Mouse (Mus musculus) olfactory bulb, adult 2 months (tissue): ENCODE results near the gene Hrk. TPM values are rescaled to one million over a fixed set of nuclear protein-coding genes. Genes with fewer than 3 reads are reported as not detected.

Experiments used
- H3K27ac ChIP-seq: fragments of 200-500 bp; 2 replicates; pipeline ENCODE4 v1.5.1; 2012; ENCODE audit warnings: low read depth, low read length; ENCODE audit not compliant: insufficient read depth
- H3K4me1 ChIP-seq: fragments of 200-500 bp; 2 replicates; pipeline ENCODE4 v1.6.1; 2012; ENCODE audit warnings: low read length; ENCODE audit not compliant: control insufficient read depth, insufficient read depth
- H3K4me3 ChIP-seq: fragments of 200-500 bp; 2 replicates; pipeline ENCODE4 v1.5.1; 2012; ENCODE audit warnings: mild to moderate bottlenecking, low read depth, low read length, moderate library complexity; ENCODE audit not compliant: insufficient read depth
- CTCF ChIP-seq: fragments of 200-500 bp; IDR thresholded peaks from 2 replicates; pipeline ENCODE4 v1.5.1; 2012; ENCODE audit warnings: low read depth, mild to moderate bottlenecking, low read length, moderate library complexity; ENCODE audit not compliant: insufficient read depth
- POLR2A ChIP-seq: fragments of 200-500 bp; IDR thresholded peaks from 2 replicates; pipeline ENCODE4 v1.6.1; 2012; ENCODE audit warnings: mild to moderate bottlenecking, low read depth, low read length, moderate library complexity; ENCODE audit not compliant: insufficient read depth
- WGBS: fragments of 180-500 bp; shearing (Covaris S2); methylation state at CpG from one replicate; pipeline ENCODE4 v1.1.7; 2018; 5-methylcytosine and 5-hydroxymethylcytosine counted together
- polyA plus RNA-seq: library from polyadenylated mRNA; stranded (reverse); fragments of >200 nt; gene quantifications from 2 replicates; pipeline ENCODE4 v1.2.4, GENCODE M21; 2012; ENCODE audit warnings: low replicate concordance; ENCODE audit not compliant: missing spikeins, insufficient read depth, insufficient read length

Hrk gene
- polyA plus RNA-seq, 1 experiment, result not detected

GRCm38 (mm10) chr5:118154839-118155564 lies 9.4 kb upstream of the Hrk start, which contains the start of gene Fbxw8:
Fbxw8 (minus strand) TSS chr5:118155464.
- H3K4me1 ChIP-seq, result peaks cover 11% of the 10 kb centered on the region
- WGBS, result under 1% methylated on average over 67 of the region's 67 CpGs
- peak; percentile 64; the same call in 1 of the 2 replicates for TF ChIP-seq POLR2A
- TF ChIP-seq CTCF, result no peak
- peak within 1 kb of the TSS; percentile 76 for H3K4me3 ChIP-seq
- no peak within 1 kb of the TSS for H3K27ac ChIP-seq

- 19% methylated on average over 9 of the region's 9 CpGs for WGBS
- H3K4me1 ChIP-seq, result peaks cover 11% of the 10 kb centered on the region
- H3K27ac ChIP-seq, result no peak overlapping the region
- TF ChIP-seq CTCF (no peak), POLR2A (no peak)
- H3K4me3 ChIP-seq, result peak overlapping the region; percentile 76
Observed at GRCm38 (mm10) chr5:118155565-118155947, 8.9 kb upstream of the Hrk start.

- WGBS, result 63% methylated on average over 4 of the region's 4 CpGs
- H3K27ac ChIP-seq, result no peak overlapping the region
- TF ChIP-seq POLR2A (no peak), CTCF (no peak)
- H3K4me3 ChIP-seq, result no peak overlapping the region
- H3K4me1 ChIP-seq, result peaks cover 11% of the 10 kb centered on the region
Observed at GRCm38 (mm10) chr5:118156976-118157375, 7.5 kb upstream of the Hrk start.

GRCm38 (mm10) chr5:118160691-118161090 lies 3.8 kb upstream of the Hrk start:
- TF ChIP-seq POLR2A (no peak), CTCF (no peak)
- no peak overlapping the region for H3K4me3 ChIP-seq
- H3K4me1 ChIP-seq, result no peaks in the 10 kb centered on the region
- no peak overlapping the region for H3K27ac ChIP-seq
- WGBS, result 57% methylated on average over 4 of the region's 4 CpGs

GRCm38 (mm10) chr5:118165462-118165861 lies 1.0 kb downstream of the Hrk start:
- no peak overlapping the region for H3K27ac ChIP-seq
- H3K4me1 ChIP-seq, result peaks cover 10% of the 10 kb centered on the region; the same call in 1 of the 2 replicates
- no peak for TF ChIP-seq CTCF
- no peak for TF ChIP-seq POLR2A
- no peak overlapping the region for H3K4me3 ChIP-seq

- no peak overlapping the region for H3K27ac ChIP-seq
- TF ChIP-seq POLR2A (no peak), CTCF (no peak)
- 51% methylated on average over 8 of the region's 8 CpGs for whole genome bisulfite sequencing
- H3K4me1 ChIP-seq, result peaks cover 30% of the 10 kb centered on the region
- no peak overlapping the region for H3K4me3 ChIP-seq
Observed at GRCm38 (mm10) chr5:118167561-118167995, 3.1 kb downstream of the Hrk start.

GRCm38 (mm10) chr5:118169222-118170221 lies 5.1 kb downstream of the Hrk start:
- H3K27ac ChIP-seq, result no peak overlapping the region
- H3K4me3 ChIP-seq, result peak overlapping the region; percentile 76
- H3K4me1 ChIP-seq, result peaks cover 32% of the 10 kb centered on the region
- WGBS, result 13% methylated on average over 114 of the region's 117 CpGs
- 0 out of 2 replicates have a peak, but pooled peaks have one; percentile 35 for TF ChIP-seq CTCF
- TF ChIP-seq POLR2A, result no peak

GRCm38 (mm10) chr5:118170888-118171529 lies 6.6 kb downstream of the Hrk start:
- H3K4me3 ChIP-seq, result peak overlapping the region; percentile 35
- peaks cover 35% of the 10 kb centered on the region for H3K4me1 ChIP-seq
- H3K27ac ChIP-seq, result no peak overlapping the region
- WGBS, result under 1% methylated on average over 25 of the region's 25 CpGs
- TF ChIP-seq CTCF (no peak), POLR2A (no peak)
